Mouse (Mus musculus) T-helper 1 cell (primary cell): ENCODE measurements at regions not wholly inside any gene's neighbourhood (a gene's known extent, or its start where the extent isn't known, plus 50 kb on each side); places are given as distances from the start of the nearest gene placed in this dataset.

ENCODE experiments used
- in situ Hi-C: fragments of 300-600 bp; cut with MboI, MseI; formaldehyde crosslinking; loops from one replicate; pipeline ENCODE4 v1.15.1; 2025; ENCODE audit warnings: high pct_unique_total_duplicates

DNA sequence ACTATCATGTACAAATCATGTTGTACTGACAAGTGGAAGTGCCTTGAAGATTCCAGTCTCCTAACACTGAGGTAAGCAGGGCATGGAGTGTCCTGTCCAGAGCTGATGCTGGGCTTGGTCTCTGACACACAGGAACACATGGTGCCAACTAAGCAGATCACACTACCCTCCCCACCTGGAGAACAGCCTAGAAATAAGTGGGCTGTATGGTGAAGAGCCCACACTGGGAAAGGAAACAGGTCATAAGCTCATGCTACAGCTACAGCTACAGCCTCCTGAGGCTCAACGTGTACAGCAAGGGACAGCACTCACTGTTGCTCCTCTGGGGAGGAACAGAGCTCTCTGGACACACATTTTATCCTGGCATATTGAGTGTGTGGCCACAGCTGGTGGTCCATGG lies 89.8 kb upstream of the Atp1a1 start:
- in situ Hi-C loops, result no loop called here

DNA sequence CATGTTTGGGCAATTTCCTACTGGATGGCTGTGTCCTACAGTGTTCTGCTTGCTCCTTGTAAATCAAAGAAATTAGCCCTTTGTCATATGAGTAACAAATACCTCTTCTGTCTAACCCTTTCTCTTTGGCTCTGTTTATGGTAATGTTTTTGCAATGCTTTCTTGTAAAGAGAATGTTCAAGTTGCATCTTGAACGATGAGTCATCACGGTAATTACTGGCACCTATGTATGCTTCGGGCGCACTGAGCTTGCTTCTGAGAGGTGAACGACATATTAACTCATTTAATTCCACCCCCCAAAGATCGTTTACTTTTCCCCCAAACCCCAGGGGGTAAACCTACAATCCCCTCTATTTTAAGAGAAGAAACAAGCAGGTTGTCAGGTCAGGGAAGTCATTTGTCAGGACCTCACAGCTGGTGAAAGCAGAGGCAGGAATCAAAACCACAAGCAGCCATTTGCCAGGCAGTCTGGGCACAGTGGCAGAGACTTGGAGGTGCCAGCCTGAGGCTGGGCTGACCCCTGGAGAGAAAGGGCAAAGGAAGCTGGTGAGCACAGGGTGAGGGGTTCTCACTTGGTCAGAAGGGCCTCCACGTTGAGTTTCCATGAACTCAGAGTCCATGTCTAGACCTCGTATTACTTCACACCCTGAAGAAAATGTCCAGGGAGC lies 87.6 kb upstream of the Atp1a1 start:
- in situ Hi-C loops, result no loop called here

DNA sequence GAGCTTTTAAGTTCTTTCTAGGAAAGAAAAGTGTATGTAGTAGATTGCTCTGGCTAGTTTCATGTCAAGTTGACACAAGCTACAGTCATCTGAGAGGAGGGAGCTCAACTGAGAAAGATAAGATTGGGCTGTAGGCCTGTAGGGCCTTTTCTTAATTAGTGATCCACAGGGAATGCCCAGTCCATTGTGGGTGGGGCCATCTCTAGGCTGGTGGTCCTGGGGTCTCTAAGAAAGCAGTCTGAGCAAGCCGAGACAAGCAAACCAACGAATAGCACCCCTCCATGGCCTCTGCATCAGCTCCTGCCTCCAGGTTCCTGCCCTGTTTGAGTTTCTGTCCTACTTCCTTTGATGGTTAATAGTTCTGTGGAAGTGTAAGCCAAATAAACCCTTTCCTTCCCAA lies 86.3 kb upstream of the Atp1a1 start:
- in situ Hi-C loops, result no loop called here

DNA sequence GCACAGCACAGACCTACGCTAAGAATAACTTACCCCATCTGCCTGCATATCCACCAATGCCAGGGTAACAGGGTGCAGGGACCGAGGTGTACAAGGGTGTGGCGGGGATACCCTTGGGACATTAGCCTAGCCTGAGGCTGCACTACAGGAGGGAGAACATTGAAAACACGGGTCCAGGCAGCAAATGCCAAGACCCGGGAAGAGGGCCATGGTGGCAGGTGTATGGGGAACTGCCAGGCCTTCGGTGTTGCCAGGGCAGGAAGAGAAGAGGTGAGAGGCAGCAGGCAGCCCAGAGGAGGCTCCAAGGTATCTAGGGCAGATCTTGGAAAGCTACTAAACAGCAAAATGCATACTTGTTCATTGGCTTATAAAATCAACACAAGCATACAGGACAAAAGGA lies 85.7 kb upstream of the Atp1a1 start:
- in situ Hi-C loops, result no loop called here

DNA sequence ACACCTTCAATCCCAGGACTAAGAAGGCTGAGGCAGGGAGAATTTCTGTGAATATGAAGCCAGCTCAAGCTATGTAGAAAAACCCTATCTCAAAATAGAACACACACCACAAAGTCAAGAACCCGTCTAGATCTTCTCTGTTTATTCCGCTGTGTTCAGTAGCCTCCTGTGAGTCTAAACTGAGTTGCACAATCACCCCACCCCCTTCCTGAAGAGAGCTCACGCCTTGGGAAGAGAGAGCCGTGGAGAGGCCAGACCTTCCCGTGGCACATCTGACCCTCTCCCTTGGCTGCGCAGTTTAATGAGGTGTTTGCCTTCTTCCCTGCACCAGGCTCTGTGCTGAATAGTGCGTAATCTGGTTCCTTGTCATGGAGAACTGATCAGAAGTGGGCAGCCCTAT lies 80.7 kb upstream of the Atp1a1 start:
- in situ Hi-C loops, result no loop called here

DNA sequence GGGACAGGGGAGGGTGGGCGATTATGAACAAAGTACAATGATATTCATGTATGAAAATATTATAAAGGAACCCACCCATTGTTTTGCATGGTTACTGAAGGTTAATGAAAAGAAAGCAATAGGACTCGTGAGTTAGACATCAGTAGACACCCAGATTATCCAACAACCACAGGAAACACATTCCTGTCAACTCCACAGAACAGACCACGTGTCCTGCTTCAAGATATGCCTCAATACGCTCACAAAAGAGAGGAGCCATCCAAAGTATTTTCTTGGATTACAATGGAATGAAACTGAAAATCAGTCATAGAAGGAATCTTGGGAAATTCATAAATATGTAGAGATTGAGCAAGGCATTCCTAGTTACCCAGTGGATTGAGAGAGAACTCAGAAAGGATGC lies 68.5 kb upstream of the Atp1a1 start:
- in situ Hi-C loops, result no loop called here

DNA sequence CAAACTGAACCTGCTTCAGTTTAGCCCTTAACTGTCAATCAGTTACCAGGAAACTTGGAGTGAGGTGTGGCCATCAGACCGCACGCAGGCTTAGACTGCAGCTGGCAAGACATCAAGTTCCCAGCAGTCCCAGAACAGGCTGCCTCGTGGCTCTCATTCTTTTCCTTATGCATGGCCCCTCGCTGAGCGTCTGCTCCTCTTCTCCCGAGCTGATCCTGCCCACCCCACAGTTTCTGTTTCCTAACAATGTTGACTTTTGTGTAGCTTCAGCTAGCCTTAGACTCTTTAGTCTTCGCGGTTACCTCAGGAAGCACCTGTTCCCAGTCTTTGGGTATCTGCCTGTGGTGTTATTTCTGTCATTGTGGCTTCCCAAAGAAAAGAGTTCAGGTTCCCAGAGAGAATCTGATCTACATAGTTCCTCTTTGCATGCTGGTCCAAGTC lies 66.1 kb upstream of the Atp1a1 start:
- in situ Hi-C loops, result no loop called here

DNA sequence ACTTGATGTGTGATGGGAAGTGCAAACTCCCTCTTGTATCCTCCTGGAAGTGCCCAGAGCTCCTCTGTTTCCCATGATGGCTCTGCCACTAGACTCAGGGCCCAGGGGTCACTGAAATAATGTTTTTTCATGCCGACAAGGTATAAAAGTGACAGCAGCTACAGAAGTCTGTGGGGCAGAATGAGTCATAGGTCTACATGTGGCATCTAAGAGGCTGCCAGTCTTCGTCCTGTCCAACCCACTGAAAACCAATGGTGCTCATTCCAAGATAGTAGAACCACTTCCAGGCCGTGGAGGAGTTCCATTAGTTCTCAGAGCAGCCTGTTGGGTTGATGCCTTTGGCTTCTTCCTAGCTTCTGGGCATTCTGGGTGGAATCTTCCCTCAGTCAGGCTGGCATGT lies 65.3 kb upstream of the Atp1a1 start:
- in situ Hi-C loops, result no loop called here

DNA sequence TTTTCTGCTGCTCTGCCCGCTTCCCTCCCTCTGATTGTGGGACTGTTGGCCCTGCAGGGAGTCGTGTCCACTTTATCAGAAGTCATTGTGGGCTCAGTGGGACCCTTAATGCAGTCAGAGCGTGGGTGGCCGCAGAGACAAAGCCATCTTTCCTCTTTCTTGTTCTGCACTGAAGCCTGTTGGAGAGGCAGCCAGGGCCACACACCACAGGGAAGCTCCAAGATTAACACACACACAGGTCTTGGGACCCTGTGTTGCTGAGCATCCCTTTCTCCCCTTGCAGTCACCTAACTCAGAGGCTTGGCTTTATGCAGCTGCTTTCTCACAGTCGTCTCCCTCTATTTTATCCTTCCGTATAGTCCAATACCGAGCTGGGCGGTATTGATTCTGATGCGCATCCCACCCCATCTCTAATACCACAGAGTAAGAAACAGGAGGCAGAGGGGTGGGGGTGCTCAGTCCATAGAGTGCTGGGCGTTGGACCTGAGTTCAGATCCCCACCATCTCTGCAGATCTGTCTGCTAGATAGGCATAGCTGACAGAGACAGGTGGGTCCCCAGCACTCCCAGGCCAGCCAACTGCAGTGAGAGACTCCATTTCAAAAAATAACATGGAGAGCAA lies 63.4 kb upstream of the Atp1a1 start:
- in situ Hi-C loops, result no loop called here

DNA sequence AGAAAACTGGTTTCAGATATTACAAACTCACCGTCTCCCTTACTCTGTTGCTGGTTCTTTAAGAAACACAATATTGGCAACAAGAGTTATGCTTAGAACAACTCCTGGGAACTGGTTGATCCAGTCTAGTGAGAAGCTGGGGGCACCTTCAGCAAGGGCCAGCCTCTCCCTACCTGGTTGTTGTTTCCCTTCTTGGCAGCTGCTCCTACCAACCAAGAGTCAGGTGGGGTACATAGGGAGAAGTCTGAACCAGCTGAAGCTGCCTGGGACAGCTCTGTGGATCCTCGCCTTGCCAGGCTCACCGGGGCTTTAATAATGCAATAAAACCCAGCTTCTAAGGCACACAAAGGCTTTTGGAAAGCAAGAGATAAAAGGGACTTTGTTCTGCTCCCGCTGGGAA lies 62.7 kb upstream of the Atp1a1 start:
- in situ Hi-C loops, result no loop called here

DNA sequence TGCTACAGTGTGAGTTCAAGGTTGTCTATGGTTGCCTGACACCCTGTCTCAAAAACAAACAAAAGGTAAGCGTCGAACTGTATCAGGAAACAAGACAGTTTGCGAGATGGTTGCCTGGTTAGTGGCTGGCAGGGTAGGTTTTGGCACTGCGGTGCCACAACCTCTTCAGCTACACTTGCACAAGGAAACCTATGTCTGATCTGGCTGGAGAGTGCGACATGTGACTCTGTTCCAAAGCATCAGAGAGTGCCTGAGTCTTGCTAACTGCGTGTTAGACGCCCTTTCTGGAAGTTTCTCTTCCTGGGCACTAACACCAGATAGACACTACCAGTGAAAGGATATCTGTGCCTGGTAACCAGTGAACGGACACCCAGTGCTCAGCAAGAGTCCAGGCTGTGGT lies 62.1 kb upstream of the Atp1a1 start:
- in situ Hi-C loops, result no loop called here

DNA sequence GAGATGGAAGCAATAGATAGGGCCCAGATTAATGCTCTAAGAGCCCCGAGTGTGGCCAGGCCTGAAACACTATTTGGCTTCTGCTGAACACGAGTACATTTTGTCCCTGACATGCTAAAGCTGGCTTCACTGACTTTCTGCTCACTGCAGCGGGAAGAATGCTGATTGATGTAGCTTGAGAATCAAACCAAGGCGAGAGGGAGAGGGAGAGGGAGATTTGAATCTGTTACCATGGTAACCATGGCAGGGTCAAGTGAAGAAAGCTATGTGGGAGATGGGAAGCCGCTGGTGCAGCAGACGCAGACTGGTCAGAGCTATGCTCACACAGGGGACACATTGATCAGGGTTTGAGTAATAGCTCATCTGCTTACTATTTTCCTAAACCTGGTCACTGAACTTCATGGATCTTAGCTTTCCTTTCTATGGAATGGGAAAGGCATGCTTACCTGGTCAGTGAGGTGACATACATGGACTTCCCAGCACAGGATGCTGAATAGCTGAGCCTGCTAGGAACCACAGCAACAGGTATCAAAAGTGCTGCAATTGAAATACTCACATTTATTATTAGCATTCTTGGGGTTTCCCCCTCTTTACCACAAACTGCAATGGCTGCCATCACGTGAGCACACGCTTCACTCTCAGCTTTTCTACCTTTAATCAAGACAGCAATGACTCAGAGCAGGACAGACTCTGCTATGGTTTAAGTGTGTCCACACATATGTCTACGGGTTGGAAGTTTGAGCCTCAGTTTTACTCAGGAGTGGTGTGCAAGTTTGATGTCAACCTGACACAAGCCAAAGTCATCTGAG lies 56.9 kb upstream of the Atp1a1 start:
- in situ Hi-C loops, result no loop called here

DNA sequence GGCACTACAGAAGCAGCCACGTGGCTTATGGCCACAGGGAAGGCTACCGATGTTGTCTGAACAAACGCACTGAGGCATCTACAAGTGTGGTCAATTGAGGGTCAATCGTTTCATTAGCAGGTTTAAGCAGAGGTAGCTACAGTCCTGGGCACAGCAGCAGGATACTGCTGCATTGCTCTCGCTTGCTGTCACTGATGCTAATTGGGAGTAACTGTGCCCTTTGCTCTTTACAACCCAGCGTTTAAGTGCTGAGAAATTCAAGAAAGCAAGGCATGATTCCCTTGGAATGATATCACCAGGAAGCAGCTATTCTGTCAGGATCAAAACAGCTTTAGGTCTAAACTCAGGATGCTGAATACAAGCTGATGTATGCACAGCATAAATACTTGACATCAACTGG lies 56.2 kb upstream of the Atp1a1 start:
- in situ Hi-C loops, result no loop called here

DNA sequence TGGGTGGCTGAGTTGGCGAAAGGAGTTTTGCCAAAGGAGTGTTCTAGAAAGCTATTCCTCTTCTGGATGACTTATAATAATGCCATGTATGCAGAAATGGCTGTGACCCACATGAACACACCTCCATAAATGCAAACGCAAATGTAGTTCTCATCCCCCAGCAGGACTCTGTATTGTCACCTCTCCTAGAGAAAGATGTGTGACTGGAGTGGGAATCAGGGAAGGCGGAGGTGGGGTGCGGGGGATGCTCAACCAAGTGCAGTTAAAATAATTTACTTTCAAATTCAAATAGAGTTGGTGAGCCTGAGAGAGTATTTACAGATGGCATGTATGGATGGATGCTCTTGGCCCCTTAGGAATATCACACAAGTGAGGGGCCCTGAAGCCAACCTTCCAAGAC lies 55.7 kb upstream of the Atp1a1 start:
- in situ Hi-C loops, result no loop called here

DNA sequence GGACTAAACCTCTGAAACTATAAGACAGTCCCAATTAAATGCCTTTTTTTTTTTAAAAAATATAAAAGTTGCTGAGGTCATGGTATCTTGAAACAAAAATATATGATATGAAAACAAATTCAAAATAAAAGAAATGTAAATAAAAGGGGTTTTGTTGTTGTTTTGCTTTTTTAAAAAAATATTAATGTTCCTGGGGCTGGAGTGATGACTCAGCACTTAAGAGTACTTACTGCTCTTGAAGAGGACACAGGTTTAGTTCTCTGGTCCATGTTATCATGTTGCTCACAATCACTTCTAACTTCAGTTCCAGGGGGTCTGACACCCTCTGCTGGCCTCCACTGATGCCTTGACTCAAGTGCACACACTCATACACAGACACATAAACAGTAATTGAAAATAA lies 53.5 kb upstream of the Atp1a1 start:
- in situ Hi-C loops, result no loop called here

DNA sequence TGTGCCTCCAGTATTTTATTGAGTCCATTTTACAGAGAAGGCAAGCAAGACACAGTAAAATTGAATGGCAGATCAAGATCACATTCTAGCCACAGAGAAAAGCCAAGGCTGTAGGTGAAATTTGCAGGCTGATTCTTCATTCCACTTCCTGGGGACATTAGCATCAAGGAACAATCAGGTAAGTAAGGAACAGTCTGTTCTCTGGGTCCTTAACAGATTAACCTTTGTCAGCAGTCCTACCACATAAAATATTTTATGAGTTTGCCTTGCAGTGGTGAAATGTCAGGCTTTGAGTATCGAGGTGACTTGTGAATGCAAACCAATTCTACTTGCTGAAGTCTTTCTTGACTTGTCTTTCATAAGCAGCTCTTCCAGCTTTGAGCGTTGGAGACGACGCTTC lies 50.2 kb upstream of the Atp1a1 start:
- in situ Hi-C loops, result no loop called here
